Mouse (Mus musculus) limb, embryonic 14.5 days (tissue): Measurements from ENCODE around the gene Stambpl1. TPM values are rescaled to one million over a fixed set of nuclear protein-coding genes. Genes with fewer than 3 reads are reported as not detected.

Experiments
- ATAC-seq: fragments of 200-750 bp; cut with Nextera tagmentation; 2 replicates; pipeline ENCODE4 v1.8.0; 2017; ENCODE audit warnings: low read depth, moderate number of reproducible peaks, moderate TSS enrichment; ENCODE audit not compliant: low FRiP score
- DNase-seq: peaks from one replicate; pipeline ENCODE4 v3.0.0-alpha.2; 2015; ENCODE audit warnings: low spot score
- H3K27ac ChIP-seq: fragments of 300-500 bp; sonication (generic); replicated peaks from 2 replicates; pipeline ENCODE4 v1.5.1; 2014; ENCODE audit warnings: low read depth, mild to moderate bottlenecking, low read length, moderate library complexity, mixed read lengths
- H3K27me3 ChIP-seq: fragments of 300-500 bp; sonication (generic); 2 replicates; pipeline ENCODE4 v1.6.1; 2014; ENCODE audit warnings: low read length, mixed read lengths; ENCODE audit not compliant: control insufficient read depth, insufficient read depth
- H3K36me3 ChIP-seq: fragments of 300-500 bp; sonication (generic); 2 replicates; pipeline ENCODE4 v1.6.1; 2014; ENCODE audit warnings: mild to moderate bottlenecking, low read length, moderate library complexity, mixed read lengths; ENCODE audit not compliant: control insufficient read depth, insufficient read depth
- H3K4me1 ChIP-seq: fragments of 300-500 bp; sonication (generic); 2 replicates; pipeline ENCODE4 v1.6.1; 2014; ENCODE audit warnings: antibody characterized with exemption, low read length, mixed read lengths; ENCODE audit not compliant: control insufficient read depth, insufficient read depth
- H3K4me2 ChIP-seq: fragments of 300-500 bp; sonication (generic); replicated peaks from 2 replicates; pipeline ENCODE4 v1.6.1; 2014; ENCODE audit warnings: low read depth, mild to moderate bottlenecking, low read length, moderate library complexity; ENCODE audit not compliant: severe bottlenecking
- H3K4me3 ChIP-seq: fragments of 300-500 bp; sonication (generic); replicated peaks from 2 replicates; pipeline ENCODE4 v1.5.1; 2014; ENCODE audit warnings: low read length
- H3K9ac ChIP-seq: fragments of 300-500 bp; sonication (generic); 2 replicates; pipeline ENCODE4 v1.6.1; 2014; ENCODE audit warnings: mild to moderate bottlenecking, low read depth, low read length, moderate library complexity; ENCODE audit not compliant: severe bottlenecking
- H3K9me3 ChIP-seq: fragments of 300-500 bp; sonication (generic); 2 replicates; pipeline ENCODE4 v1.6.1; 2016; ENCODE audit warnings: low read length; ENCODE audit not compliant: control insufficient read depth
- POLR2A ChIP-seq: fragments of 200-500 bp; IDR thresholded peaks from 2 replicates; pipeline ENCODE4 v1.8.0; 2012; ENCODE audit warnings: inconsistent platforms, mild to moderate bottlenecking, moderate library complexity, borderline replicate concordance; ENCODE audit not compliant: insufficient read depth, insufficient read length; ENCODE audit errors: extremely low read depth
- WGBS: fragments of 180-500 bp; shearing (Covaris S2); extraction: QIAGEN DNeasy Blood & Tissue Kit; methylation state at CpG from one replicate; pipeline ENCODE4 v1.1.7; 2014; 5-methylcytosine and 5-hydroxymethylcytosine counted together
- polyA plus RNA-seq, 2 experiments: library from polyadenylated mRNA; depleted of rRNA in 1 of 2; stranded (reverse) in 1 of 2; unstranded in 1 of 2; fragments of >200 nt; fragmentation: Nextera tagmentation in 1 of 2; extraction: Ambion mirVana in 1 of 2; gene quantifications; 2 replicates each; pipeline versions ENCODE4 v1.2.1 to v1.2.3; 2012 to 2014

Gene Stambpl1
- polyA plus RNA-seq, 2 experiments, result 9.0 to 14.8 TPM

- TF ChIP-seq POLR2A, result no peak
- WGBS, result 84% methylated on average over 4 of the region's 4 CpGs
- H3K9me3 ChIP-seq, result no peaks in the 10 kb centered on the region
- no peaks in the 10 kb centered on the region for H3K36me3 ChIP-seq
- H3K4me1 ChIP-seq, result no peaks in the 10 kb centered on the region
- no peak overlapping the region for H3K9ac ChIP-seq
- no peak overlapping the region for H3K27ac ChIP-seq
- no peak overlapping the region for H3K4me3 ChIP-seq
- no peak for ATAC-seq
- no peak for DNase-seq
- H3K4me2 ChIP-seq, result no peak overlapping the region
- H3K27me3 ChIP-seq, result no peaks in the 10 kb centered on the region
These were observed 12.9 kb upstream of the Stambpl1 start for GRCm38 (mm10) chr19:34179136-34179535.

- Histone ChIP-seq H3K9ac (no peak overlapping the region), H3K4me1 (no peaks in the 10 kb centered on the region)
These were observed 11.7 kb upstream of the Stambpl1 start for GRCm38 (mm10) chr19:34180316-34180715.

GRCm38 (mm10) chr19:34181234-34181633 lies 10.8 kb upstream of the Stambpl1 start:
- Histone ChIP-seq H3K36me3 (no peaks in the 10 kb centered on the region), H3K4me3 (no peak overlapping the region), H3K9me3 (no peaks in the 10 kb centered on the region), H3K9ac (no peak overlapping the region), H3K4me2 (no peak overlapping the region), H3K27ac (no peak overlapping the region), H3K27me3 (no peaks in the 10 kb centered on the region), H3K4me1 (no peaks in the 10 kb centered on the region)
- TF ChIP-seq POLR2A, result no peak
- WGBS, result 70% methylated on average over 3 of the region's 3 CpGs
- ATAC-seq, result no peak
- no peak for DNase-seq

More at GRCm38 (mm10) chr19:34180316-34180715, 11.7 kb upstream of the Stambpl1 start:
- Histone ChIP-seq H3K27me3 (no peaks in the 10 kb centered on the region), H3K27ac (no peak overlapping the region), H3K4me2 (no peak overlapping the region), H3K36me3 (no peaks in the 10 kb centered on the region), H3K9me3 (no peaks in the 10 kb centered on the region), H3K4me3 (no peak overlapping the region)
- TF ChIP-seq POLR2A, result no peak
- no peak for DNase-seq
- 78% methylated on average over 2 of the region's 2 CpGs for WGBS
- no peak for ATAC-seq

- Histone ChIP-seq H3K4me1 (no peaks in the 10 kb centered on the region), H3K36me3 (no peaks in the 10 kb centered on the region), H3K9ac (no peak overlapping the region), H3K4me3 (no peak overlapping the region), H3K27ac (no peak overlapping the region), H3K9me3 (no peaks in the 10 kb centered on the region), H3K4me2 (no peak overlapping the region), H3K27me3 (no peaks in the 10 kb centered on the region)
- DNase-seq, result no peak
- TF ChIP-seq POLR2A, result no peak
- ATAC-seq, result no peak
- 64% methylated on average over 5 of the region's 5 CpGs for WGBS
These were observed 9.5 kb upstream of the Stambpl1 start for GRCm38 (mm10) chr19:34182490-34182889.

- Histone ChIP-seq H3K9me3 (no peaks in the 10 kb centered on the region), H3K36me3 (no peaks in the 10 kb centered on the region), H3K4me1 (peaks cover 4% of the 10 kb centered on the region; the same call in 1 of the 2 replicates), H3K4me2 (no peak overlapping the region), H3K9ac (no peak overlapping the region), H3K27me3 (no peaks in the 10 kb centered on the region), H3K27ac (no peak overlapping the region), H3K4me3 (no peak overlapping the region)
- 85% methylated on average over 4 of the region's 4 CpGs for WGBS
- TF ChIP-seq POLR2A, result no peak
- ATAC-seq (no peak), DNase-seq (no peak)
These were observed 5.2 kb upstream of the Stambpl1 start for GRCm38 (mm10) chr19:34186845-34187244.

GRCm38 (mm10) chr19:34191645-34192007 lies 403 bp upstream of the Stambpl1 start:
- H3K36me3 ChIP-seq, result no peaks in the 10 kb centered on the region
- H3K4me2 ChIP-seq, result peak overlapping the region; percentile 92
- no peak overlapping the region for H3K27ac ChIP-seq
- 22% methylated on average over 10 of the region's 10 CpGs for WGBS
- DNase-seq, result no peak
- H3K4me1 ChIP-seq, result peaks cover 15% of the 10 kb centered on the region
- H3K9ac ChIP-seq, result peak overlapping the region; percentile 76
- H3K9me3 ChIP-seq, result no peaks in the 10 kb centered on the region
- H3K27me3 ChIP-seq, result no peaks in the 10 kb centered on the region
- H3K4me3 ChIP-seq, result peak overlapping the region; percentile 72
- ATAC-seq, result 0 out of 2 replicates have a peak, but pooled peaks have one; percentile 8
- TF ChIP-seq POLR2A, result no peak
